Mouse (Mus musculus) layer of hippocampus, adult 8-10 months (tissue): ENCODE results near the gene Bmp6. TPM values are rescaled to one million over a fixed set of nuclear protein-coding genes. Genes with fewer than 3 reads are reported as not detected.

Experiments used
- DNase-seq, 2 experiments: peaks; one replicate each; pipeline ENCODE4 v3.0.0; 2022; ENCODE audit warnings: low spot score in 2 of 2
- total RNA-seq, 4 experiments: library from RNA; stranded (reverse); gene quantifications; 2 replicates each; pipeline ENCODE4 v1.2.4; 2022

Bmp6 gene
- total RNA-seq, 4 experiments from 2014 or later: 8.8 to 15.4 (median 9.7) TPM

DNA sequence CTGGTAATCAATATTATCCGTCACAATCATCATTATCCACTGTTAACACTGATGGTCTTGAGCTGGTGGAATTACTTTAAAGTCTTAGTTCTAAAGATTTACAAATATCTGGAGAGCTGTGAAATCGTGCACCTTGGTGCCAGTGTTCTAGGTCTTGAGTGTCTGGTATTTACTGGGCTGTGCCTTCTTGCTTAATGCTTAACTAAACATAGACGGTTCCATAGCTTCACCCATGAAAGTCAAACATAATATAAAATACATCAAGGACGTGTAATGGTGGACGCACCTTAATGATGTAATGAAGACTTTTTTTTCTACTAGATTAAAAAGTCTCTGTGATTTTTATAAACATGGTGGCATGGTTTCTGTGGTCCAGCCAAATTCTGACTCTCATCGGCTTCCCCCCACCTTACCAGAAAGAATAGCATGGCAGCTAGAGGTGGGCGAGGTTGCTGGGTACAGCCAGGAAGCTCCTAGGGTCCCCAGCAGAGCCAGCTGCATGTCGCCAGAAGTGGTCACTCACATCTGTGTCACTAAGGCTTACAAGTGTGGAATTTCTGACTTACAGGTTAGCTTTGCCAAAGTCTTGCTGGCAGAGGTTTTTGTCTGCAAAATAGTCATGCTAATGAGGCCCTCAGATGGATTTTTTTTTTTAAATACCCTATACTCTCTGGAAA lies 200.0 kb downstream of the Bmp6 start:
- no peak for DNase-seq

- DNase-seq: no peak
Measured at GRCm38 (mm10) chr13:38545460-38545859, 200.6 kb downstream of the Bmp6 start.

DNA sequence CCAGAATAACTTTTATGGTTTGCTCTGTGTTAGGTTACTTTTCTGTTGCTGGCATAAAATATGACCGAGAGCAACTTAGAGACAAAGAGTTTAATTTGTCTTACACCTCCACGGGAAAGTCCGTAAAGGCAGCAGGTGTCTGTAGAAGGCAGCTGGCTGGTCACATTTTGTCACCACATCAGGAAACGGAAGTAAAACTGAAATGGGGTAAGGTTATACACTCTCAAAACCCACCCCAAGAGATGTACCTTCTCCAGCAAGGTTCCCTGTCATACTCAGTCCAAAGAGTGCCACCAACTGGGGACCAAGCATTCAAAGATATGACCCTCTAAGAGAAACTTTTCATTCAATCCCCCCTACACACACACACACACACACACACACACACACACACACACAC lies 201.8 kb downstream of the Bmp6 start:
- DNase-seq: no peak

- DNase-seq: no peak
Measured at GRCm38 (mm10) chr13:38547717-38548116, 202.8 kb downstream of the Bmp6 start.

GRCm38 (mm10) chr13:38548681-38549080 lies 203.8 kb downstream of the Bmp6 start:
- no peak for DNase-seq

Other genes starting within 250 kb of the Bmp6 start
- 10 to 100 TPM in 1 of 4 experiments, 1 to 10 TPM in 3; 7.6 to 11.1 (median 9.1) TPM for gene Dsp, start 193.8 kb upstream of the Bmp6 start, total RNA-seq
- 10 to 100 TPM; 24.1 to 26.0 (median 24.5) TPM for gene Snrnp48, start 140.2 kb upstream of the Bmp6 start, total RNA-seq
- gene Txndc5, start 183.7 kb downstream of the Bmp6 start, total RNA-seq: 10 to 100 TPM; 44.8 to 52.1 (median 50.0) TPM